Mouse (Mus musculus): Measurements from ENCODE around the gene Arhgap23. TPM values are rescaled to one million over a fixed set of nuclear protein-coding genes. Genes with fewer than 3 reads are reported as not detected.

Gene Arhgap23
- total and polyA plus RNA-seq, 3 experiments = 1.2 to 5.6 (median 4.2) TPM

GRCm38 (mm10) chr11:97543883-97544282, 128.6 kb downstream of the Arhgap23 start:
- H3K9me3 ChIP-seq (replicated peaks; ENCODE audit: low read length) = peaks cover 3% of the 10 kb centered on the region
- no peak for TF ChIP-seq JUN (IDR thresholded peaks at IDR 0.05; ENCODE audit: insufficient read depth, low read depth, low read length)
- no peak for TF ChIP-seq USF2 (conservative IDR thresholded peaks at IDR 0.05; ENCODE audit: low read depth, low read length)
- no peak for TF ChIP-seq MAFK (IDR thresholded peaks at IDR 0.05; ENCODE audit: insufficient replicate concordance, low read length)
- TF ChIP-seq TCF12 (IDR thresholded peaks at IDR 0.05; ENCODE audit: low read depth, low read length) = no peak
- no peak for TF ChIP-seq MEF2A (IDR thresholded peaks at IDR 0.05; ENCODE audit: borderline replicate concordance, low read depth, low read length)
- no peak for TF ChIP-seq MAX (IDR thresholded peaks at IDR 0.05; ENCODE audit: low read length)
- no peak for TF ChIP-seq ZC3H11A (IDR thresholded peaks at IDR 0.05; ENCODE audit: low read depth, low read length)
- no peak for TF ChIP-seq CTCF (conservative IDR thresholded peaks at IDR 0.05 in 1 of 2, IDR thresholded peaks at IDR 0.05 in 1 of 2; ENCODE audit: low read depth in 2 of 2, low read length in 2 of 2)
- no peak for TF ChIP-seq NELFE (IDR thresholded peaks at IDR 0.05; ENCODE audit: low read depth, low read length)
- TF ChIP-seq UBTF (IDR thresholded peaks at IDR 0.05; ENCODE audit: low read depth, low read length) = no peak
- TF ChIP-seq ZKSCAN1 (IDR thresholded peaks at IDR 0.05; ENCODE audit: borderline replicate concordance, low read depth, low read length) = no peak
- no peak for TF ChIP-seq ETS1 (conservative IDR thresholded peaks at IDR 0.05; ENCODE audit: low read depth, low read length)
- no peak for TF ChIP-seq JUND (conservative IDR thresholded peaks at IDR 0.05; ENCODE audit: low read depth, low read length)
- TF ChIP-seq HCFC1 (IDR thresholded peaks at IDR 0.05; ENCODE audit: low read depth, low read length) = no peak
- no peak for TF ChIP-seq KAT2A (IDR thresholded peaks at IDR 0.05; ENCODE audit: insufficient replicate concordance, low read length)
- no peak for TF ChIP-seq EP300 (IDR thresholded peaks at IDR 0.05; ENCODE audit: low read length)
- TF ChIP-seq SMC3 (IDR thresholded peaks at IDR 0.05; ENCODE audit: low read depth, low read length) = no peak
- TF ChIP-seq RCOR1 (conservative IDR thresholded peaks at IDR 0.05; ENCODE audit: low read depth, low read length) = no peak
- H3K27me3 ChIP-seq (replicated peaks) = peaks cover 95% of the 10 kb centered on the region
- no peak overlapping the region for H3K27ac ChIP-seq (ENCODE audit: insufficient read depth, low read depth)
- H3K36me3 ChIP-seq (replicated peaks in 1 of 2; ENCODE audit: control insufficient read depth in 1 of 2, insufficient read depth in 1 of 2, low read length in 1 of 2) = no peaks in the 10 kb centered on the region
- H3K4me3 ChIP-seq (replicated peaks in 1 of 3; ENCODE audit: low read depth in 2 of 3, low read length in 2 of 3, poor library complexity in 1 of 3) = no peak overlapping the region
- no peak overlapping the region for H3K4me2 ChIP-seq (ENCODE audit: insufficient read depth, low read depth, poor library complexity, severe bottlenecking)
- no peaks in the 10 kb centered on the region for H3K79me2 ChIP-seq (replicated peaks; ENCODE audit: control insufficient read depth, extremely low read depth, insufficient read depth, poor library complexity, severe bottlenecking)
- H3K9ac ChIP-seq (ENCODE audit: insufficient read depth, low read depth) = no peak overlapping the region
- in situ Hi-C loops (cut with MboI; ENCODE audit: low pct_ligation_motif_present, low pct_unique_long_range_greater_than_20kb, low sequenced_read_pairs) = no loop called here
- peaks cover 7 to 18% of the 10 kb centered on the region in 2 experiments for H3K4me1 ChIP-seq (ENCODE audit: control insufficient read depth in 1 of 2, insufficient read depth in 2 of 2)
- dilution Hi-C loops (cut with MboI; ENCODE audit: extremely low pct_ligation_motif_present, extremely low pct_unique_long_range_greater_than_20kb, low sequenced_read_pairs) = no loop called here
- no peak for DNase-seq (ENCODE audit: extremely low read depth)

GRCm38 (mm10) chr11:97545808-97546560, 130.7 kb downstream of the Arhgap23 start:
- no peaks in the 10 kb centered on the region for H3K79me2 ChIP-seq (replicated peaks; ENCODE audit: control insufficient read depth, extremely low read depth, insufficient read depth, poor library complexity, severe bottlenecking)
- dilution Hi-C loops (cut with MboI; ENCODE audit: extremely low pct_ligation_motif_present, extremely low pct_unique_long_range_greater_than_20kb, low sequenced_read_pairs) = no loop called here
- peaks cover 100% of the 10 kb centered on the region for H3K27me3 ChIP-seq (replicated peaks)
- H3K4me1 ChIP-seq (ENCODE audit: control insufficient read depth in 1 of 2, insufficient read depth in 2 of 2) = peaks cover 5 to 9% of the 10 kb centered on the region in 2 experiments
- H3K4me3 ChIP-seq (replicated peaks in 1 of 3; ENCODE audit: low read depth in 2 of 3, low read length in 2 of 3, poor library complexity in 1 of 3) = peak overlapping the region in 1 of 3 experiments; percentile 36
- no peak overlapping the region for H3K27ac ChIP-seq (ENCODE audit: insufficient read depth, low read depth)
- no peak overlapping the region for H3K9ac ChIP-seq (ENCODE audit: insufficient read depth, low read depth)
- H3K9me3 ChIP-seq (replicated peaks; ENCODE audit: low read length) = peaks cover 3% of the 10 kb centered on the region
- no peak for TF ChIP-seq RAD21 (IDR thresholded peaks at IDR 0.05; ENCODE audit: low read depth, low read length)
- no peak for TF ChIP-seq ZMIZ1 (IDR thresholded peaks at IDR 0.05; ENCODE audit: low read depth, low read length)
- no peak for TF ChIP-seq MAFK (IDR thresholded peaks at IDR 0.05; ENCODE audit: insufficient replicate concordance, low read length)
- TF ChIP-seq ZNF384 (IDR thresholded peaks at IDR 0.05; ENCODE audit: low read depth, low read length) = no peak
- no peak for TF ChIP-seq CHD2 (IDR thresholded peaks at IDR 0.05; ENCODE audit: low read length)
- no peak for TF ChIP-seq JUN (IDR thresholded peaks at IDR 0.05; ENCODE audit: insufficient read depth, low read depth, low read length)
- no peak for TF ChIP-seq MEF2A (IDR thresholded peaks at IDR 0.05; ENCODE audit: borderline replicate concordance, low read depth, low read length)
- TF ChIP-seq BHLHE40 (IDR thresholded peaks at IDR 0.05; ENCODE audit: low read depth, low read length) = no peak
- no peak for TF ChIP-seq USF1 (IDR thresholded peaks at IDR 0.05; ENCODE audit: low read depth, low read length)
- no peak for TF ChIP-seq ZC3H11A (IDR thresholded peaks at IDR 0.05; ENCODE audit: low read depth, low read length)
- TF ChIP-seq RCOR1 (conservative IDR thresholded peaks at IDR 0.05; ENCODE audit: low read depth, low read length) = no peak
- no peak for TF ChIP-seq PAX5 (IDR thresholded peaks at IDR 0.05; ENCODE audit: low read length)
- TF ChIP-seq USF2 (conservative IDR thresholded peaks at IDR 0.05; ENCODE audit: low read depth, low read length) = no peak
- no peak for TF ChIP-seq ELF1 (IDR thresholded peaks at IDR 0.05; ENCODE audit: low read depth, low read length)
- no peak for TF ChIP-seq NRF1 (IDR thresholded peaks at IDR 0.05; ENCODE audit: low read depth, low read length)
- TF ChIP-seq MYC (IDR thresholded peaks at IDR 0.05; ENCODE audit: low read depth, low read length) = no peak
- TF ChIP-seq POLR2AphosphoS2 (IDR thresholded peaks at IDR 0.05; ENCODE audit: low read depth, low read length) = no peak
- no peak for TF ChIP-seq SMC3 (IDR thresholded peaks at IDR 0.05; ENCODE audit: low read depth, low read length)
- in situ Hi-C loops (cut with MboI; ENCODE audit: low pct_ligation_motif_present, low pct_unique_long_range_greater_than_20kb, low sequenced_read_pairs) = no loop called here
- H3K36me3 ChIP-seq (replicated peaks in 1 of 2; ENCODE audit: control insufficient read depth in 1 of 2, insufficient read depth in 1 of 2, low read length in 1 of 2) = no peaks in the 10 kb centered on the region
- DNase-seq (ENCODE audit: extremely low read depth) = no peak
- H3K4me2 ChIP-seq (ENCODE audit: insufficient read depth, low read depth, poor library complexity, severe bottlenecking) = peak overlapping the region; percentile 81
